Mouse (Mus musculus) naive thymus-derived CD4-positive, alpha-beta T cell, adult 5 months (primary cell): ENCODE results near the gene Catsper4. TPM values are rescaled to one million over a fixed set of nuclear protein-coding genes. Genes with fewer than 3 reads are reported as not detected.

Experiments
- polyA plus RNA-seq: library from polyadenylated mRNA; unstranded; fragments of 100-300 nt; shearing (Covaris generic); gene quantifications from one replicate; pipeline ENCODE4 v1.2.1, GENCODE M21; 2017

Gene Catsper4
- polyA plus RNA-seq: not detected

DNA sequence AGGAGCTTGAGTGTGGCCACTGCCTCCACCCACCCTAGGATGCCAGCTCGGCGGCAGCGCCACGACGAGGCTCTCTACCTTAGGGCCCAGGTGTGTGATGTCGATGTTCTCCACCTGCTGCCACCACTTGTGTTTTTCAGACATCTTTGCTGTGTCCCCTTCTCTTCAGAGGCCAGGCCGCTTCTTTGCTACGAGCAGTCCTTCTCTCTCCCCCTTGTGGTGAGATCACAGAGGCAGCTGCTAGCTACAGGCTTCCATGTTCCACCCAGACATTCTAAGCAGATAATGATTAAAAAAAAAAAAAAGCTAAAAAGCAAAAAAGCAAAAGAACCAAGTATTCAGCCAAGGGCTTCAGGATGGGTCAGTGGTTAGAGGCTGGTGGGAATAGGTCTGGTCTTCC lies at the start of gene Catsper4:
TSS of gene Catsper4 (minus strand) at position 190 of the 400 bp plus-strand sequence.

DNA sequence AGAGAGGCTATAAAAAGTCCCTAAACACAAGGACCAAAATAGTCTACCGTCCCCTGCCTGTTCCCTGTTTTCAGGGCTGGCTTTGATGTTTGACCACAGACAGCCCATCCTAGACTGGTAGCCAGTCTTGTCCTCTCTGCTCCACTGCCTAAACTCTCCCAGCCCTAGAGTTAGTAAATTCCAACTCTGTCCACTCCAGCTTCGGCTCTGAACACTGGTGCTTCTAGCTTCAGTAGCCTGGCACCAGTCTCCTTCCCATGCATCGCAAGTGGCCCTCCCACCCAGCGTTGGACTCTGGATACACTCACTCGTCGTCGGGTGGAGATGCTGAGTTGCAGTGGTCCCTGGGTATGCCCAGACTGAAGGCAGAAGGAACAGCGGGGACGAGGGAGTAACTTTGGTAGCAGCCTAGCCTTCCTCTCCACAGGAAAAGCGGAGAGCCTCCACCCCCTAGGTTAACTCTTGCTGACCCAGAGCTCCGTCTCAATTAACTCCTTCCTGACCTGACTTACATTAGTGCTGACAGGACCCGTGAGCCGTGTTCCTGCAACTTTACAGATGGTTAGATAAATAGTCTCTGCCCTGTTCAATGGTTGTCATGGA lies 26.6 kb upstream of the Catsper4 start, which contains the start of gene Grrp1:
TSS of gene Grrp1 (minus strand) at position 385 of the 603 bp plus-strand sequence.

GRCm38 (mm10) chr4:134246719-134247258 lies 19.6 kb upstream of the Catsper4 start, which contains the start of gene Gm30191:
Gene Gm30191 (plus strand): TSS chr4:134246935.

DNA sequence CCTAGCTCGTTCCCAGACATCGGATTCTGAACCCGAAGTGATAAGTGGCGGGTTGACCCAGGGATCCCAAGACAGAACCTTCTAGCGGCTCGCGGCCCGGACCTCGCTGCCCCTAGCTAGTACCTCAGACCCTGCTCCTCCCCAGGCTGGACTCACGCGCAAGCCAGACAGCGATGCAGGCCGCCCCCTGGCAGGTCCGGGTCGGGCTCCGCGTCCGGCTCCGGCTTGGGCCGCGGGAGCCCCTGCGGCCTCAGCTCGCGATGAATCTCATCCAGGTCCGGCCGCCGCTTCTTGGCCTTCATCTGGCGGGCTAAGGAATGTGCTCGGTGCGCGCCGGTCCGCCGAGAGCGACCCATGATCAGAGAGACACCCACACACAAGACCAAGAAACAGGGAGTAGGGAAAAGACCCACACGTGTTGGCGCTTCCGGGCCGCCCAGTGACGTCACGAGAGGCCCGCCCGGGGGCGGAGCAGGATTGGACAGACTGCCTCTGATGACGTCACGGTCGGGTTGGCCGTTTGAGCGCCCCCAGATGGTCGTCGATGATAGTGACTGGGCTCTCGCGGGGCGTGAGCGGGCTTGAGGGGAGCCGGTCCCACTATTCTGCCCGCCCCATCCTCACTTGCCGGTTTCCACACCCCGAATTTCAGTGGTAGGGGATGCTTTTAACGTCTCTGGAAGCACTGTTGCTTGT lies 18.1 kb upstream of the Catsper4 start, which contains the start of gene Zfp593:
TSS of gene Zfp593 (minus strand) at position 445 of the 696 bp plus-strand sequence.

DNA sequence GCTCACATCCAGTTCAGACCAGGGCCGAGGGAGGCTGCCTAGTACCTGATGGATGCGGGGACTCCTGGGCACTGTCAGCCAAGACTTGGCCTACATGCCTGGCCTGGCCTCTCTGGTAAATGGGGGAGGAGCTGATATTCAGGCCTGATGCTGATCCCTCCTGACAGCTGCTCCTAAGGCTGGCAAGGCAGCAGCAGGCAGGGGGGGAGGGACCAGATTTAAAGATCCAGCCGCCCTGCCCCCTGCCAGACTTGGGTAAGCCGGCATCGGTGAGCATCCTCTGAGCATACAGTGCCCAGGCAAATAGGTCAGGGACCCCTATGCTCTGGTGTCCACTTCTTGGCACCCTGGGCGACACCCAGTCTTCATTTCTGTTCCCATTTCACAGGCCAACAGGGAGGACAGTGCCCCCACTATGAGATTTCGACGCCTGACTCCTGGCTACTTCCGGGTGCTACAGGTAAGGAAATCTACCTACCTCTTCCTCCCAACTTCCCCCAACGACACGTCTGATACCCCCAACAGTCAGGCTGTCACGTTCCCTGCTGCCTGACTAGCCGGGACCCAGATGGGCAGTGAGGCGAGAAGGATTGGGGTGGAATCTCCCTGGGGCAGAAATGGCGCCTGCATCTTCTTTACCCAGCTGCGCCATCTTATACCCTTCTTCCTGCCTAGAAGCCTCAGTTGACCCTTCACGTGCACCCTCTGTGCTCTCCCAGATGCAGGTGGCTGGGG lies 16.5 kb upstream of the Catsper4 start, which contains the start of gene E130218I03Rik:
TSS of gene E130218I03Rik (plus strand) at position 147 of the 735 bp plus-strand sequence.

DNA sequence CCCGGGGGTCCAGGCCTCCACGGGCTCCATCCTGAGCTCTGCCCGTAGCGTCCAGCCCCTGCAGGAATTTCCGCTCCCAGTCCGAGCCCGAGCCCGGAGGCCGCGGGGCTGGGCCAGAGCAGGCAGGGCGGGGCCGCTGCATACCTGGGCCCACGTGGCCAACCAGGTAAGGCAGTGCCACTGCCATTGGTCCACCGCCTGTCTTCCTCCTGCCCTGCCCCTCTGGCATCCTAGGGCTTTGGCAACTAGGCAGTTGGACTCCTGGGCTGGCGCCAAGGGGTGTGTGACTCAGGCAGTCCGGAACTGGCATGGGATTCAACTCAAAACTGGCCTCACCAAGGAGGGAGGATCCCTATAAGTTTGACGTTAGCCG lies 11.1 kb upstream of the Catsper4 start, which contains the start of gene Cnksr1:
TSS of gene Cnksr1 (minus strand) at position 121 of the 373 bp plus-strand sequence.

GRCm38 (mm10) chr4:134202904-134203303 lies 24.3 kb downstream of the Catsper4 start, which contains the start of gene Gm7534:
Gene Gm7534 (minus strand): TSS chr4:134203004.

Other genes with a start within 250 kb of the Catsper4 start
- gene Dhdds, start 226.5 kb downstream of the Catsper4 start, polyA plus RNA-seq: 19.7 TPM
- gene Lin28a, start 208.5 kb downstream of the Catsper4 start, polyA plus RNA-seq: not detected
- gene Zfp683, start 173.5 kb downstream of the Catsper4 start, polyA plus RNA-seq: not detected
- gene Crybg2, start 166.6 kb downstream of the Catsper4 start, polyA plus RNA-seq: 9.1 TPM
- 1,142 TPM for gene Cd52, start 132.3 kb downstream of the Catsper4 start, polyA plus RNA-seq
- gene Ubxn11, start 124.8 kb downstream of the Catsper4 start, polyA plus RNA-seq: 99.9 TPM
- gene Sh3bgrl3, start 98.6 kb downstream of the Catsper4 start, polyA plus RNA-seq: 821 TPM
- 31.3 TPM for gene Cep85, start 40.3 kb downstream of the Catsper4 start, polyA plus RNA-seq
- gene Gm7534, start 24.4 kb downstream of the Catsper4 start, polyA plus RNA-seq: not detected
- not detected for gene Cnksr1, start 11.0 kb upstream of the Catsper4 start, polyA plus RNA-seq
- 1.6 TPM for gene E130218I03Rik, start 16.3 kb upstream of the Catsper4 start, polyA plus RNA-seq
- gene Zfp593, start 18.2 kb upstream of the Catsper4 start, polyA plus RNA-seq: 24.3 TPM
- not detected for gene Gm30191, start 19.6 kb upstream of the Catsper4 start, polyA plus RNA-seq
- gene Grrp1, start 26.7 kb upstream of the Catsper4 start, polyA plus RNA-seq: not detected
- 11.5 TPM for gene Pdik1l, start 60.5 kb upstream of the Catsper4 start, polyA plus RNA-seq
- not detected for gene Trim63, start 87.7 kb upstream of the Catsper4 start, polyA plus RNA-seq
- not detected for gene Slc30a2, start 115.8 kb upstream of the Catsper4 start, polyA plus RNA-seq
- gene Extl1, start 156.5 kb upstream of the Catsper4 start, polyA plus RNA-seq: not detected
- 1.9 TPM for gene Pafah2, start 168.9 kb upstream of the Catsper4 start, polyA plus RNA-seq
- gene Stmn1, start 240.9 kb upstream of the Catsper4 start, polyA plus RNA-seq: 91.3 TPM